Mouse (Mus musculus): Measurements from ENCODE around the gene Gm10230. TPM values are rescaled to one million over a fixed set of nuclear protein-coding genes. Genes with fewer than 3 reads are reported as not detected.
"Not testable (repeated sequence)": the region's sequence is repeated elsewhere in the genome, so short reads cannot be mapped to it uniquely, and the experiment has no call there.

The Gm10230 gene
- total RNA-seq (2022): not detected

DNA sequence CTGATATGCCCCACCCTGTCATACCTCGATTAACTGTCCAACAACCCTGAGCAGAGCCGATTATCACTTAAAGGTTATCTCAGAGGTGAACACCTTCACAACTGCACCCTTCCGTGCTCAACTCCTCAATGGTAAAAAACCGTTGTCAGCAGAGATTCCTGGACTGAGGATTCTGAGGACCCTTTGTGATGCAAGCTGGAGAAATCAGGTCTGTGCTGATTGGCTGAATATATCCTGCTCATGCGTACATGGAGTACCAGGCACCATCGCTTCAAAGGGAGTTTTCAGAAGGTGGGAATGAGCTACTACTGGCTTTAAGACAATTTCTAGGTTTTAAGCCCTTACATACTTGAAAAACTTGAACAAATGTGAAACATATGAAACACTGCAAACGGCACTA, at the start of gene Gm10230:
Gene Gm10230, minus strand, starts transcription at position 101 of the 400 bp plus-strand sequence.
- DNase-seq (ENCODE audit: low spot score in 2 of 2): not testable (repeated sequence)

Small RNA genes within 50 kb of the gene (microRNA-seq; reads per million reads assigned to microRNA genes)
- gene Gm44452: not detected

Data from gastrocnemius, adult 8-10 months (tissue).